In genomic region chr7:65074194-65074593, GRCm38 (mm10) we compare ENCODE assay signal across 10 mouse cellular contexts.
DNase-seq lines count a peak whose midpoint lies in the region; ATAC-seq lines count a peak whose summit lies in the region.
"Had no signal": no experiment of that assay in that cellular context is flagged by ENCODE, and none has a peak within 500 bp of the region (broad histone marks: within the 10 kb centered on the region; RNA-seq: fewer than 3 reads in every experiment).

No protein-coding gene starts in this region.

- H3K4me2 ChIP-seq in limb, embryonic 11.5 days (ENCODE audit: low read depth, severe bottlenecking) = no peak overlapping the region
- no peak overlapping the region for H3K4me2 ChIP-seq in forebrain, embryonic 16.5 days (ENCODE audit: low read length)

- peak; percentile 38 for DNase-seq in heart, embryonic 10.5 days (ENCODE audit: low spot score)
- no peak for DNase-seq in heart, adult 8-10 months (ENCODE audit: low spot score)
- DNase-seq in limb, embryonic 11.5 days (ENCODE audit: low spot score) = peak; percentile 33
- no peak for DNase-seq in limb, embryonic 10.5 days (ENCODE audit: low spot score)
- peak; percentile 7 for DNase-seq in Muller cell, postnatal 12 days (ENCODE audit: inconsistent ontology term)
- DNase-seq in T-cell, adult 2 months (ENCODE audit: low spot score) = no peak

- WGBS in heart, embryonic 10.5 days = 46% methylated on average over 9 of the region's 9 CpGs
- WGBS in limb, embryonic 11.5 days = 42% methylated on average over 9 of the region's 9 CpGs
- 45% methylated on average over 9 of the region's 9 CpGs for WGBS in limb, embryonic 10.5 days
- 51% methylated on average over 9 of the region's 9 CpGs for WGBS in forebrain, embryonic 16.5 days

- no peaks in the 10 kb centered on the region for H3K36me3 ChIP-seq in heart, embryonic 10.5 days
- no peaks in the 10 kb centered on the region for H3K36me3 ChIP-seq in limb, embryonic 11.5 days (ENCODE audit: control insufficient read depth, insufficient read depth, low read length)
- no peaks in the 10 kb centered on the region for H3K36me3 ChIP-seq in limb, embryonic 10.5 days
- H3K36me3 ChIP-seq in forebrain, embryonic 16.5 days (ENCODE audit: control insufficient read depth, insufficient read depth) = no peaks in the 10 kb centered on the region

- H3K4me3 ChIP-seq in heart, embryonic 10.5 days = no peak overlapping the region
- H3K4me3 ChIP-seq in limb, embryonic 11.5 days (ENCODE audit: low read depth, low read length) = no peak overlapping the region
- H3K4me3 ChIP-seq in limb, embryonic 10.5 days = no peak overlapping the region
- no peak overlapping the region for H3K4me3 ChIP-seq in forebrain, embryonic 16.5 days (replicated peaks; ENCODE audit: low read length)

- no peaks in the 10 kb centered on the region for H3K27me3 ChIP-seq in heart, embryonic 10.5 days (ENCODE audit: insufficient read depth, poor library complexity, severe bottlenecking)
- no peaks in the 10 kb centered on the region for H3K27me3 ChIP-seq in limb, embryonic 11.5 days (ENCODE audit: control insufficient read depth, insufficient read depth, low read length)
- H3K27me3 ChIP-seq in limb, embryonic 10.5 days (ENCODE audit: low read depth, poor library complexity, severe bottlenecking) = no peaks in the 10 kb centered on the region
- H3K27me3 ChIP-seq in forebrain, embryonic 16.5 days (replicated peaks; ENCODE audit: control insufficient read depth, insufficient read depth, low read length) = no peaks in the 10 kb centered on the region
- H3K27me3 ChIP-seq: Patski had no signal

- ATAC-seq in limb, embryonic 11.5 days (ENCODE audit: insufficient number of reproducible peaks, low FRiP score, low TSS enrichment, low read depth) = no peak
- peak; percentile 39; the same call in 1 of the 2 replicates for ATAC-seq in forebrain, embryonic 16.5 days
- no peak for ATAC-seq in cerebellum, adult (ENCODE audit: insufficient number of reproducible peaks, low FRiP score, low TSS enrichment)
- ATAC-seq: CD4-positive, CD25-positive, alpha-beta regulatory T cell, adult 4 months had no signal

- peaks cover 3% of the 10 kb centered on the region for H3K4me1 ChIP-seq in heart, embryonic 10.5 days
- no peaks in the 10 kb centered on the region for H3K4me1 ChIP-seq in limb, embryonic 11.5 days (ENCODE audit: control insufficient read depth, insufficient read depth, low read length)
- H3K4me1 ChIP-seq in limb, embryonic 10.5 days = peaks cover 3% of the 10 kb centered on the region; the same call in 1 of the 2 replicates
- H3K4me1 ChIP-seq in forebrain, embryonic 16.5 days (replicated peaks; ENCODE audit: control insufficient read depth, insufficient read depth, low read length) = no peaks in the 10 kb centered on the region

- no peaks in the 10 kb centered on the region for H3K9me3 ChIP-seq in heart, embryonic 10.5 days
- H3K9me3 ChIP-seq in limb, embryonic 11.5 days (ENCODE audit: control insufficient read depth, low read length) = no peaks in the 10 kb centered on the region
- H3K9me3 ChIP-seq in limb, embryonic 10.5 days (replicated peaks) = no peaks in the 10 kb centered on the region
- no peaks in the 10 kb centered on the region for H3K9me3 ChIP-seq in forebrain, embryonic 16.5 days (ENCODE audit: control insufficient read depth, low read length)

- H3K27ac ChIP-seq in heart, embryonic 10.5 days = no peak overlapping the region
- H3K27ac ChIP-seq in limb, embryonic 11.5 days (replicated peaks; ENCODE audit: low read depth, low read length) = no peak overlapping the region
- H3K27ac ChIP-seq in limb, embryonic 10.5 days = no peak overlapping the region
- H3K27ac ChIP-seq in forebrain, embryonic 16.5 days (ENCODE audit: low read length) = no peak overlapping the region

- no peak overlapping the region for H3K9ac ChIP-seq in limb, embryonic 11.5 days (ENCODE audit: low read length)
- no peak overlapping the region for H3K9ac ChIP-seq in forebrain, embryonic 16.5 days (replicated peaks; ENCODE audit: low read depth, low read length)

Comparison
In these comparisons a context has a peak if more than half of its experiments do, and no peak if none do; other contexts are left out.
1. DNase-seq: peak in heart, embryonic 10.5 days (single experiment), limb, embryonic 11.5 days (single experiment) and Muller cell, postnatal 12 days (single experiment); none in heart, adult 8-10 months (single experiment), limb, embryonic 10.5 days (single experiment) and T-cell, adult 2 months (single experiment).